Mouse (Mus musculus) erythroblast, embryonic 14.5 days (primary cell): Measurements from ENCODE around the gene Gm44503.

Experiments
- GATA1 ChIP-seq: IDR thresholded peaks from 2 replicates; pipeline ENCODE4 v1.6.1; 2012; ENCODE audit warnings: low read length, inconsistent platforms, mixed read lengths
- TAL1 ChIP-seq: IDR thresholded peaks from 3 replicates; pipeline ENCODE4 v1.6.1; 2012; ENCODE audit warnings: low read length, inconsistent platforms, mixed read lengths

DNA sequence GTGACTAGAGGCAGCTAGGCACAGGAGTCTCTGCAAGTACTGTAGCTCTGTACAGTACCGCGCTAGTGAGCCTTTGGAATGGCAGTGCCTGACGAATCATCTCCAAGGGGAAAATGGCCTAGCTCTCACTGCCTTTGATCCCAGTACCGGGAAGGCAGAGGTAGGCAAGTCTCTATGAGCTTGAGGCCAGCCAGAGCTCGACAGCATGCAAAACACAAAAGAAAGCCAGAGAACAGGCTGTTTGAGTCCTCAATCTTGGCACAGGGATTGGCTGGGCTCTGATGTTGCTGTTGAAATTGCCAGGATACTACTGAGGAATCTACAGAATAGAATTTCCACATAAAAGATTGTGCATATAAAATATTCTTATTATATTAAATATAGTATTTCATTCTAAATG, 13.8 kb downstream of the Gm44503 start:
- TF ChIP-seq GATA1: no peak
- TF ChIP-seq TAL1: no peak
